Comparison of ENCODE assay signal across 10 mouse cellular contexts in genomic region chrX:101791551-101791950, GRCm38 (mm10). TPM values are rescaled to one million over a fixed set of nuclear protein-coding genes. Genes with fewer than 3 reads are reported as not detected.
DNase-seq lines count a peak whose midpoint lies in the region; ATAC-seq lines count a peak whose summit lies in the region.
"Had no signal": no experiment of that assay in that cellular context is flagged by ENCODE, and none has a peak within 500 bp of the region (broad histone marks: within the 10 kb centered on the region; RNA-seq: fewer than 3 reads in every experiment).

No protein-coding gene starts in this region.

- no peak overlapping the region for H3K4me2 ChIP-seq in midbrain, embryonic 11.5 days
- H3K4me2 ChIP-seq: limb, embryonic 12.5 days had no signal

- peaks cover 2% of the 10 kb centered on the region; the same call in 1 of the 2 replicates for H3K27me3 ChIP-seq in midbrain, embryonic 11.5 days (ENCODE audit: control insufficient read depth, insufficient read depth, low read length)

- WGBS in midbrain, embryonic 11.5 days, result 47% methylated on average over 4 of the region's 4 CpGs

- no peaks in the 10 kb centered on the region for H3K4me1 ChIP-seq in midbrain, embryonic 11.5 days (ENCODE audit: control insufficient read depth, insufficient read depth, low read length)
- H3K4me1 ChIP-seq: limb, embryonic 12.5 days had no signal

- H3K4me3 ChIP-seq in midbrain, embryonic 11.5 days (ENCODE audit: low read depth, low read length), result no peak overlapping the region
- H3K4me3 ChIP-seq: limb, embryonic 12.5 days had no signal

- DNase-seq in heart, adult 18-20 months, result peak; percentile 12 to 60
- DNase-seq in heart, adult 8-10 months (ENCODE audit: low spot score), result no peak
- peak; percentile 42 for DNase-seq in adipocyte (ENCODE audit: low spot score)
- DNase-seq in embryo, embryonic 10 days (ENCODE audit: low spot score), result peak; percentile 66
- DNase-seq in heart, postnatal 4 days, result peak; percentile 62
- peak; percentile 24 for DNase-seq in layer of hippocampus, adult 9-11 months
- peak; percentile 89 for DNase-seq in midbrain, embryonic 11.5 days (ENCODE audit: low spot score, missing footprints)
- DNase-seq in testis, postnatal 10 days (ENCODE audit: low spot score), result peak; percentile 62

- ATAC-seq in midbrain, embryonic 11.5 days (ENCODE audit: low FRiP score), result no peak
- ATAC-seq: Patski had no signal

- no peak overlapping the region for H3K9ac ChIP-seq in midbrain, embryonic 11.5 days (ENCODE audit: low read length)
- H3K9ac ChIP-seq: limb, embryonic 12.5 days had no signal

- H3K9me3 ChIP-seq in midbrain, embryonic 11.5 days (ENCODE audit: control insufficient read depth, low read length), result no peaks in the 10 kb centered on the region
- H3K9me3 ChIP-seq: limb, embryonic 12.5 days had no signal

- H3K36me3 ChIP-seq in midbrain, embryonic 11.5 days (ENCODE audit: control insufficient read depth, insufficient read depth, low read length), result no peaks in the 10 kb centered on the region
- H3K36me3 ChIP-seq: limb, embryonic 12.5 days had no signal

- H3K27ac ChIP-seq in midbrain, embryonic 11.5 days (ENCODE audit: low read depth, low read length), result no peak overlapping the region
- H3K27ac ChIP-seq: limb, embryonic 12.5 days had no signal

RNA-seq across cellular contexts. Expression of gene Gm4779, which starts 2.7 kb away (rescaled TPM):
- total RNA-seq in heart, adult 18-20 months (2021), result not detected
- not detected for total RNA-seq in heart, adult 8-10 months (2022)
- not detected for total RNA-seq in heart, postnatal 4 days (2021)
- polyA plus RNA-seq in midbrain, embryonic 11.5 days (2014; fragmentation: Nextera tagmentation; extraction: Ambion mirVana), result not detected in 2 replicates
- polyA plus RNA-seq: Patski had no signal

RNA-seq across cellular contexts. Expression of gene 8030474K03Rik, which starts 2.9 kb away (rescaled TPM):
- total RNA-seq in heart, adult 18-20 months (2021), result not detected
- total RNA-seq in heart, adult 8-10 months (2022), result under 1 TPM in 1 of 4 experiments, not detected in 3; 0.17 TPM
- total RNA-seq in heart, postnatal 4 days (2021), result not detected
- polyA plus RNA-seq in midbrain, embryonic 11.5 days (2014; fragmentation: Nextera tagmentation; extraction: Ambion mirVana), result not detected in 2 replicates

RNA-seq across cellular contexts. Expression of gene Cxcr3, which starts 57.5 kb away (rescaled TPM):
- under 1 TPM; 0.20 to 0.54 TPM for total RNA-seq in heart, adult 18-20 months (2021)
- total RNA-seq in heart, adult 8-10 months (2022), result under 1 TPM in 1 of 4 experiments, not detected in 3; 0.26 TPM
- total RNA-seq in heart, postnatal 4 days (2021), result under 1 TPM in 1 of 2 experiments, not detected in 1; 0.25 TPM
- 0.12 and 0.20 TPM in 2 replicates for polyA plus RNA-seq in midbrain, embryonic 11.5 days (2014; fragmentation: Nextera tagmentation; extraction: Ambion mirVana)
- polyA plus RNA-seq: limb, embryonic 12.5 days; Patski had no signal

RNA-seq across cellular contexts. Expression of gene Nhsl2, which starts 57.6 kb away (rescaled TPM):
- total RNA-seq in heart, adult 18-20 months (2021), result 1 to 10 TPM; 4.2 to 5.0 TPM
- 1 to 10 TPM; 3.2 to 4.3 (median 3.8) TPM for total RNA-seq in heart, adult 8-10 months (2022)
- total RNA-seq in heart, postnatal 4 days (2021), result 1 to 10 TPM; 7.8 to 8.4 TPM
- 6.8 and 10.1 TPM in 2 replicates for polyA plus RNA-seq in midbrain, embryonic 11.5 days (2014; fragmentation: Nextera tagmentation; extraction: Ambion mirVana)
